Mouse (Mus musculus) right cerebral cortex, postnatal 36 days (tissue): ENCODE data around the gene Prnd.

Source experiments
- DNase-seq, 2 experiments: peaks; one replicate each; pipeline ENCODE4 v3.0.0; 2022; ENCODE audit warnings: low spot score in 2 of 2, mixed read lengths in 1 of 2

Prnd gene

DNA sequence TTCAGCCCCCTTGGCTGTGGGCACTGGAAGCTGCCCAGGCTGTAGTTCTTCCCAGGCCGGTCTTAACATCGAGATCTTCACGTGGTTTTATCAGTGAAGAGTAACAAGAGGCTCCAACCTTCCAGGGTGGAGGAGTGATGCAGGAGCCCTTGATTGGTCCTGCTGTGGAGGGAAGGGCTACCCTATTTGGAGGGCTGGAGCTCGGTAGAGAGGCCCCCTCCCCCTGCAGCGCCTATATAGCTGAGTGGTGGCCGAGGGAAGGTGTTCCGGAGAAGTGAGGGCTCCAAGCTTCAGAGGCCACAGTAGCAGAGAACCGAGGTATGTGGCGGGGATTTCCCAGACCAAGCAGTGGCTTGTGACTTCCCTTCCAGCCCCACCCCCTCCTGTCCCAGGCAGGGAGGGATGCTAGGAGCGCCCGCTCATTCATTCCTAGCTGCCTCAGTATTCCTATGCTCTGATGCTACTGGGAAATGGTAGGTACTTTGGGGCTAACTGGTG, at the start of gene Prnd:
Prnd (plus strand) TSS at position 264 of the 498 bp plus-strand sequence.
- DNase-seq, result no peak

DNA sequence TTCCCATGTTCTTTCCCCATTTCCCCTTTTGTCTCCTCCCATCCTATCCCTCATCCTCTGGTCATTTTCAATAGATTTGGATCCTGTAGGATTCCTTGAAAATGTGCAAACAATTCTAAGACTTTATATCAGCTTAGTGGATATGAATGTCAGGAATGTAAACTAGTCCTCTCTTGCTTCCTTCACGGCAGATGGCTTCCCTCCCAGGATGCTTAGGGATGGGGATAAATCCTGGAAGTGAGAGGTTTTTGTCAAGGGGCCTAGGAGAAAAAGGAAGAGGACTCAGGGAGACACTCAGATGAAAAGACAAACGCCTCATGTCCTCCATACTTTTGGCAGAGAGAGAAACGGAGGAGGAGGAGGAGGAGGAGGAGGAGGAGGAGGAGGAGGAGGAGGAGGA, 48.2 kb upstream of the Prnd start:
- DNase-seq, result no peak

DNA sequence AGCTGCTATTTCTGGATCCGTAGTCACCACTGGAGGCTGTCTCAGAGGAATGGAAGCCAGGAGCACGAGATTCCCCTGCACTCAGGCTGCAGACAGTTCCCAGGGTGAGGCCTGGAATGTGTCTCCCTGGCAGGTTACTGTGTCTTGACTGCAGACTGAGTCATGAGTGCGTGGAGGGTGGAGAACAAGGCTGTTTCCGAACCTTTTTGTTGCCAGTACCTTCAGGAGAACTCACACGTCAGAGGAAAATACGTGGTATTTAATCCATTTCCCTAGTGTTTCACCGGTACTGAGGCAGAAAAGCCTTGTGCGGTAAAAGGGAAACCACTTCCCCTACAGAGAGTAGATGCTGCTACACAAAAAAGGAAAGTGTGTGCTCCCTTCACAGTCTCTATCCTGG, 47.8 kb upstream of the Prnd start:
- peak in 1 of 2 experiments; percentile 29 for DNase-seq

DNA sequence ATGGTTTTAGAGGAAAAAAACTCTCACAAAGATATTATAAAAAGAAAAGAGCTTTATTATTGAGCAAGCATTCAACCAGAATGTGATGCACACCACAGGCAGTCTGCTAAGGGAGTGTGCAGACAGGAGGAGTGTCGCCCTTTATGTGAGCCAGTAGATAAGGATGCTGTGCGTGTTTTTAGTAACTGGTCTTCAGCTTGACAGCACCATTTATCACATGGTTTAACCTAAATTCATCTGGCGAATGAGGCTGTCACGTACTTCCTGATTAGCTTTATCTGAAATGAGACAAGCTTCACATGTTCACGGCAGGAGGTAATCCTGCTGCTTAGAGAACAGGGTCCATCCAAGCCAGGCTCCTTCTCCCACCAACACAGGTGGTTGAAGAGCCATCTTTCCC, 45.6 kb upstream of the Prnd start:
- no peak for DNase-seq

GRCm38 (mm10) chr2:131905776-131906175, 44.9 kb upstream of the Prnd start:
- DNase-seq, result no peak

DNA sequence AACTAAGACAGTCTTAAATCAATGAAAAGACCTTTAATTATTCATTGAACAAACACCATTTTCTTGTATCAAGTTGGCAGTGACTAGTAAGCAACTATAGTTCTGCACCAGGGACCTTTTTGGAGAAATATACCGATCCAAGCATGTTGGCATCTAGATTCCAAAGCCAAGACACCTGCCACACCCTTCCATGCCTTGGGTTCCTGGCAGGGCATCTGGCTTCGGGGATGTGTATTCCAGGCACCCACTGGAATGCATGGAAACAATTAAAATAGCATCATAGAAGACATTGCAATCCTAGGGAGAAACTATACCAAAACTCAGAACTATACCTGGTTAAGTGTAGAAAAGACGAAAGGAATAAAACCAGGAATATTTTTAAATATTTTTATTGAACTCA, 44.4 kb upstream of the Prnd start:
- no peak for DNase-seq

DNA sequence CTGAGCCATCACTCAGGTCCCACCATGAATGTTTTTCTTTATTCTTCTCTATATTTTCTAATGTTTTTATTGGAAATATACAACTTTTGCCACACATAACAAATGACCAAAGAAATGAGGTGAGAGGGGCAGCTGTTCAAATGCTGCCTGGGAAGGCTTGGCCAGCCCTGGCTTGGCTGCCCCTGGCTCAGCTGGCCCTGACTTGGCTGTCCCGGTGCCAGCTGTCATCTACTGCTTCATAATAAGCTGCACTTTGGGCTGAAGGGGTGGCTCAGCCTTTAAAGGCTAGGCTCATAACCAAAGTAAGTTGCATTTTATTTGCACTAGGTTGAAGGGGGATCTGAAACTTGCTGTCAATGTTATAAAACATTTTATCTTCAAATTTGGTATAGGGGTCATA, 43.8 kb upstream of the Prnd start:
- no peak for DNase-seq

GRCm38 (mm10) chr2:131907311-131907710, 43.4 kb upstream of the Prnd start:
- DNase-seq, result no peak

DNA sequence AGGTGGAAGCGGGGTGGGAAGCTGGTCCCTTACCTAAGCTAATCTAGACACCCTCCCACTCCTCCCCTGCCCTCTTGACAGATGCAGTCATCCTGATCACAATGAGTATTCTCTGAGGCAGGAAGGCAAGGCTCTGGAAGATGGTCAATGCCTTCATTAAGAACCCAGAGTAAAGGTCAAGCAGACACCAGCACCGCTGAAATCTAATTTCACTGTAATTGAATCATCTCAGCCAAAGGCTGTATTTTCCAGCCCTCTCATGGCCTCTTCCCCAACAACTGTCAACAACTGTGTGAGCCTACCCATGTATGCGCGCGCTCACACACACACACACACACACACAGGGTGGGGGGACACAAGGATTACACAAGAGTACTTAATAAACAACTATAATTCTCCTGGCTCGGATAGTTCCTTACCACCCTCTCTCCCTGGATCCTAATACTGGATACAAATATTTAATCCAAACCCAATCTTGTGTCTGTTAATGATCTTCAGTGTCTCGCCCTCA, 42.3 kb upstream of the Prnd start:
- no peak for DNase-seq

- DNase-seq, result no peak
Measured at GRCm38 (mm10) chr2:131908906-131909305, 41.8 kb upstream of the Prnd start.

GRCm38 (mm10) chr2:131909683-131910572, 40.7 kb upstream of the Prnd start, which contains the start of the genes Prnp and Prn:
Prnp (plus strand) TSS chr2:131909928.
Prn (plus strand) TSS chr2:131909957.
- peak; percentile 86 to 89 for DNase-seq

DNA sequence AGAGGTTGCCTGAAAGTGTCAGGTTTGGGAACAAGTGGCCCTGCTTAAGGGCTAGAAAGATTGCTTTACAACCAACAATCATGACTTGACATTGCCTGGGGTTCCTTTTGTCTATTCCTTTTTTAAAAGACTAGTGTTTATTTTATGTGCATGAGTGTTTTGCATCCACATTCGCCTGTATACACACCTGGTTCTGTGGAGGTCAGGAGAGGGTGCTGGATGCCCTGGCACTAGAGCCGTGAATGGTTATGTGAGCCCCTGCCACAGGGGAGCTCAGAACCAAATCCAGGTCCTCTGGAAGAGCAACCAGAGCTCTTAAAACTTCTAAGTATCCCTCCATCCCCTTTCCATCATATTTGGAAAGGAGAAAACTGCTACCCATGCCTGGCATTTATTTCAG, 39.8 kb upstream of the Prnd start:
- no peak for DNase-seq

- no peak for DNase-seq
Measured at GRCm38 (mm10) chr2:131911341-131911740, 39.3 kb upstream of the Prnd start.

- DNase-seq, result no peak
Measured at GRCm38 (mm10) chr2:131912526-131913258, 38.0 kb upstream of the Prnd start.

DNA sequence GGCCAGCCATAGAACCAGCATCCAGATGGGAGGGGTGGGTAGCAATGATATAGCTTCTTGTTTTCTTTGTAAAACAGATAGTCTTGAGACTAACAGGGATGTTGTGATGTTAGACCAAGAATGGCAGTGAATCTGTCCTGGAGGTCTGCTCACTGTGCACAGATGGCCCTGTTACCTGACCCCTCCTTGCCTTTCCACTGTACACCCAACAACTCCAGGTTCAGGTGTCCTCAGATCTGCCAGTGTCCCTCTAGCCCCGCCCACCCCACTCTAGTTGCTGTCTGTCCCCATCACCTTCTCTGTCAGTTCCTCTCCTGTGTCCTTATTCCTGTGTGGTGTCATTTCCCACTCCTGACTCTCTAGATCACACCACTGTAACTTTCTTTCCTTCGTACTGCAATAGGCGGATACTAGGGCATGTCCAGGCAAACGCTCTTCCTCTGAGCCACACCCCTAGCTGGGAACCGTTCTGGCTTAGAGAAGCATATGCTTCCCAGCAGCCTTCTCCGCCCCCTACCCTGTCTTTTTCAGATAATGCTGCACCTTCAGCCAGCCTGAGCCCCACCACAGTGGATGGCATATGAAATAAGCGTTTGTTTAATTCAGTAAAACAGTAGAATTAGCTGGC, 18.3 kb upstream of the Prnd start:
- no peak for DNase-seq

- no peak for DNase-seq
Measured at GRCm38 (mm10) chr2:131933013-131933412, 17.6 kb upstream of the Prnd start.

DNA sequence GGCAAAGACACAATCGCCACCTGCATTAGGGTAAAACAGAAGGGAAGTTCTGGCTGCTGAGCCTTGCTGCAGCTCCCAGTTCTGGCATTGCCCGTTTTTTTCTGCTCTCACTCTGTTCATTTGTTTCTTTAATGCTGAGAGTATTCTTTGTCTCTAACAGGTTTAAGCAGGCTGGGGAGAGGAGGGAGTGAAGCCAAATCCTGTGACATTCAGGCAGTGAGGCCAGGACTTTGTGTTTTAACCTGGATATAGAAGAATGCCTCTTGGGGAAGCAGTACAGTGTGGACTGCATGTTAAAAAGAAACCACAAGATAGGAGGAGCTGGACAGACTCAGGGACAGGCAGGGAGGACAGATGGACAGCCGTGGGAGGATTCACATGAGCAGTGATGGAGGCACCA, 17.1 kb upstream of the Prnd start:
- no peak for DNase-seq

DNA sequence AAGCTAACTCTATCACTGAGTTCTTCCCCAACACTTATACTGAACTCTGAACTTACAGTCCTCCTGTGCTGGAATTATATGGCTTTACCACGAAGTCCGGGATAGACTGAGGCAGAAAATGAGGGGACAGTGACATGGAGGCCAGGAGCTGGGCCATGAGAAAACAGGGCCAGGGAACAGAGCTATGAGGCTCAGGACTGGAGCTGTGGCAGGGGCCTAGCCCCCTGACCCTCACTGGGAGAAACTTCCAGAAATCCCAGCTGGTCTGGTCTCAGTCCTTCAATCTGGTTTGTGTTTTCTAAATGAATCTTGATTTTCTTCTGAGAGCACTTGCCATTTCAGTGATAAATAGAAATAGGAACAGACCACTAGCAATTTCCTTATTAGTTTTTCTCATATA, 16.4 kb upstream of the Prnd start:
- DNase-seq, result no peak

- DNase-seq, result no peak
Measured at GRCm38 (mm10) chr2:131935390-131936105, 15.1 kb upstream of the Prnd start.

DNA sequence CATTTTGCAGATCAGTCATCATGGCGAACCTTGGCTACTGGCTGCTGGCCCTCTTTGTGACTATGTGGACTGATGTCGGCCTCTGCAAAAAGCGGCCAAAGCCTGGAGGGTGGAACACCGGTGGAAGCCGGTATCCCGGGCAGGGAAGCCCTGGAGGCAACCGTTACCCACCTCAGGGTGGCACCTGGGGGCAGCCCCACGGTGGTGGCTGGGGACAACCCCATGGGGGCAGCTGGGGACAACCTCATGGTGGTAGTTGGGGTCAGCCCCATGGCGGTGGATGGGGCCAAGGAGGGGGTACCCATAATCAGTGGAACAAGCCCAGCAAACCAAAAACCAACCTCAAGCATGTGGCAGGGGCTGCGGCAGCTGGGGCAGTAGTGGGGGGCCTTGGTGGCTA, 14.3 kb upstream of the Prnd start:
- DNase-seq, result no peak

DNA sequence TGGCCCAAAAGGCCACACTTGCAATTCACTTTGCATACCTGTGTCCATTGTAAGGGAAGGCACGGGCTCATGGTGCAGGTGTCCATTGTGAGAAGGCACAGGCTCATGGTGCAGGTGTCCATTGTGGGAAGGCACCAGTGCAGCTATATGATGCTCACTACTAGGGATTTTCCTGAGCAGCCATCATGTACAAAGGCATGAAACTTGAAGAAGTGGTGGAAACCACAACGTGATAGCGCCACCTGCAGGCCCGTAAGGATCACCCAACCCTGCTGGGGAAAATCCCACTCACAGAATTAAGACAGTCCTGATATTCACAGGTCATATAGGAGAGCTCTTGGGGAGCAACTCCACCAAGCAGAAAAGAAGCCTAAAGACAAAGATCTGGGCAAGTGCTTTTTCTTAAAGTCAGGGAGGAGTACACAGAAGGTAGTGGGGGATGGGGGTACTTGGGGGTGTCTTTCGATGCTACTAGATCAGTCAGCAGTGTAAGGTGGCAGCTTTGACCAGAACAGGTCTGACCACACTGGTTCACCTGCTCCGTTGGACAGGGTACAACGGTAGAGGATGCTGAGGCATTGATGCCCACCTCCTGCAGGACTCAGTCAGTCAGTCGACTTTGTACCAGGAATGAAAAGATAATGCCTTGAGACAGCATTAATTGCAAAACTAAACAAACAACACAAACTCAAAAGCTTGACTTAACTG, 11.1 kb upstream of the Prnd start:
- DNase-seq, result peak in 1 of 2 experiments; percentile 50
